Mouse (Mus musculus): ENCODE measurements at regions not wholly inside any gene's neighbourhood (a gene's known extent, or its start where the extent isn't known, plus 50 kb on each side); places are given as distances from the start of the nearest gene placed in this dataset.

DNA sequence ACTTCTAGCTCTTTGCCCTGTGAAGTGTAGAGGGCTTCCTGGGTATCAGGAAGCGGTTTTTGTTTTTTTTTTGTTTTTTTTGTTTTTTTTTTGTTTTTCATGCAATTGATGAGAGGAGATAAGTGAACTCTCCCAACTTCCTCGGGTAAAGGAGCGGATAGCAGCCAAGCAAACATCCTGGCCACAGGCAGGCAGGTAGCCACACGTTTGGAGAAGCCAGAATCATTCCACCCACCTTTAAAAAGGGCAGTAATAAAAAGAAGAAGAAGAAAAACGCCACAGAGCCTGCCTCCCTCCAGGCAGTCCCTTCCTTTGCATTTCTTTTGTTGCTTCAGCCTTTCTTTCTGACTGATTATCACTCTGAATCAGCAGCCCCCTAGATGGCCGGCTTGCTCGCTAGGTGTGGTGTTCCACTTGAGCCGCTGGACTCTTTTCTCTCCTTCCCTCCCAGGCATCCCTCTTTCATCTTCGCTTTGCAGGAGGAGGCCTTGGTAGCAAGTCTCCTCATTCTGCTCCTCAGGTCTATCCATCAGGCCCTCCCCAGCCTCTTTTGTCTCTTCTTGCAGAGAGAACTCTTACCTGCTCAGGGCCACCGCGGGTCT, 323.9 kb upstream of the Gm765 start:
- Histone ChIP-seq H3K4me3 (ENCODE audit: low read depth, low read length) (no peak overlapping the region), H3K27ac (ENCODE audit: low read depth, low read length) (no peak overlapping the region), H3K27me3 (ENCODE audit: control insufficient read depth, insufficient read depth, low read length) (no peaks in the 10 kb centered on the region), H3K4me1 (replicated peaks; ENCODE audit: control insufficient read depth, insufficient read depth, low read length) (peaks cover 3% of the 10 kb centered on the region; the same call in 1 of the 2 replicates), H3K9me3 (ENCODE audit: control insufficient read depth, low read length) (no peaks in the 10 kb centered on the region), H3K9ac (ENCODE audit: low read length) (no peak overlapping the region), H3K36me3 (ENCODE audit: control insufficient read depth, insufficient read depth, low read length) (no peaks in the 10 kb centered on the region), H3K4me2 (ENCODE audit: low read depth, low read length, severe bottlenecking) (peak overlapping the region; percentile 21; the same call in 1 of the 2 replicates)
- DNase-seq (ENCODE audit: low spot score) (no peak), ATAC-seq (replicated peaks; ENCODE audit: low FRiP score) (no peak)
- whole genome bisulfite sequencing: 12% methylated on average over 11 of the region's 11 CpGs

DNA sequence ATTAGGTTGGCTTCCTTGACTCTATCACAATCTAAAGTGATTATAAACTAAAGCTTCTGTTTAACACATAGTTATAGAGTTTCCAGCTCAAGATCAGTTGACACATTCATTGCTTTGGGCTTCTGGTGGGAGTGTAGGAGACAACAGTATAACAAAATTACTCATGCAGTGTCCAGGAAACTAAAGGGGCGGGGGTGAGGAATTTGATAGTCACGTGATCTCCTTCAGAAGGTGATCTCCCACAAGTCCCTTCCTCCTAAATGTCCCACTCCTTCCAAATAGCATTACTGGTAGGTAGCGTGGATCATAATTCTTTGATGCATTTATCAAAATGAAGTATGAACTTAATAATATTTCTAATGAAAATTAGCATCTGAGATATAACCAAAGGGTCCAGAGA, 309.3 kb upstream of the Gm765 start:
- no peak for ATAC-seq (replicated peaks; ENCODE audit: low FRiP score)
- H3K4me1 ChIP-seq (replicated peaks; ENCODE audit: control insufficient read depth, insufficient read depth, low read length): no peaks in the 10 kb centered on the region
- no peaks in the 10 kb centered on the region for H3K27me3 ChIP-seq (ENCODE audit: control insufficient read depth, insufficient read depth, low read length)
- H3K36me3 ChIP-seq (ENCODE audit: control insufficient read depth, insufficient read depth, low read length): no peaks in the 10 kb centered on the region
- 87% methylated on average over 3 of the region's 3 CpGs for WGBS
- H3K9me3 ChIP-seq (ENCODE audit: control insufficient read depth, low read length): no peaks in the 10 kb centered on the region
- no peak for DNase-seq (ENCODE audit: low spot score)
- H3K4me3 ChIP-seq (ENCODE audit: low read depth, low read length): no peak overlapping the region
- H3K27ac ChIP-seq (ENCODE audit: low read depth, low read length): no peak overlapping the region
- no peak overlapping the region for H3K4me2 ChIP-seq (ENCODE audit: low read depth, low read length, severe bottlenecking)
- H3K9ac ChIP-seq (ENCODE audit: low read length): no peak overlapping the region

DNA sequence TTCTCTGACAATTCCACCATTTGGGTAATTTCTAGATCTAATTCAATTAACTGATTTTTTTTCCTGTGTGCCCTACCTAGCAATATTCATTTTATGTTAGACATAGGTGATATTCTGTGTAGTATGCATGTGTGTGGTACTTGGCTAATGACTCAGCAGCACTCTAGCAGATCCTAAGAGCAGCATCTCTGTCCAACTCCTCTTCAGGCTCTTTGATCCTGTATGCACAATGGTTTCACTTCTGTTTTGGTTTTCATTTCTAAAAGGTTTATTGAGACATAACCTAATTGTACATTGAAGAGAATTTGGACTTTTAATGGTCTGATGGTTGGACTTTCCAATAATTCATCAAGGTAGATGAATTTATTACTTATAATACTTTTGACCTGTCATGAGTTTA, 308.8 kb upstream of the Gm765 start:
- Histone ChIP-seq H3K36me3 (ENCODE audit: control insufficient read depth, insufficient read depth, low read length) (no peaks in the 10 kb centered on the region), H3K9ac (ENCODE audit: low read length) (no peak overlapping the region), H3K9me3 (ENCODE audit: control insufficient read depth, low read length) (no peaks in the 10 kb centered on the region), H3K4me1 (replicated peaks; ENCODE audit: control insufficient read depth, insufficient read depth, low read length) (no peaks in the 10 kb centered on the region), H3K4me3 (ENCODE audit: low read depth, low read length) (no peak overlapping the region), H3K27ac (ENCODE audit: low read depth, low read length) (no peak overlapping the region), H3K27me3 (ENCODE audit: control insufficient read depth, insufficient read depth, low read length) (no peaks in the 10 kb centered on the region), H3K4me2 (ENCODE audit: low read depth, low read length, severe bottlenecking) (no peak overlapping the region)
- DNase-seq (ENCODE audit: low spot score) (no peak), ATAC-seq (replicated peaks; ENCODE audit: low FRiP score) (no peak)

DNA sequence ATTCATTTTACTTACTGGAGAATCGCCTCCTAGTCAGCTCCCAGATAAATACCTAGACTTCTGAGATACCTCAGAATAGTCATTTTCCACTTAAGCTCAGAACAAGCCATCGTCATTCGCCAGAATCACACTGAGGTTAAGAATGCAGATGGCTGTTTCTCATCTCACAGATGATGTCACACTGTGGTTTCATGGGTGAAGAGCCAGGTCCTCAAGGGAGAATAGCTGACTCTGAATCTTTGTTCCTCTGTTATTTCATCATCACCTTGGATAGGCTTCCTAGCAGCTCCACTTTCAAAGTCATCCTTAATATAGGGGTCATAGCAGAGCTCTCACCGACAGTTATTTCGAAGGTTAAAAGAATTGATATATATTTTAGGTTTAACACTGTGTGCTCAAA, 297.8 kb upstream of the Gm765 start:
- ATAC-seq (replicated peaks; ENCODE audit: low FRiP score) (no peak), DNase-seq (ENCODE audit: low spot score) (no peak)
- no peak overlapping the region for H3K4me3 ChIP-seq (ENCODE audit: low read depth, low read length)
- no peaks in the 10 kb centered on the region for H3K4me1 ChIP-seq (replicated peaks; ENCODE audit: control insufficient read depth, insufficient read depth, low read length)
- no peak overlapping the region for H3K9ac ChIP-seq (ENCODE audit: low read length)
- H3K36me3 ChIP-seq (ENCODE audit: control insufficient read depth, insufficient read depth, low read length): no peaks in the 10 kb centered on the region
- no peak overlapping the region for H3K27ac ChIP-seq (ENCODE audit: low read depth, low read length)
- H3K4me2 ChIP-seq (ENCODE audit: low read depth, low read length, severe bottlenecking): no peak overlapping the region
- H3K9me3 ChIP-seq (ENCODE audit: control insufficient read depth, low read length): no peaks in the 10 kb centered on the region
- no peaks in the 10 kb centered on the region for H3K27me3 ChIP-seq (ENCODE audit: control insufficient read depth, insufficient read depth, low read length)
- 93% methylated on average over 5 of the region's 5 CpGs for WGBS

DNA sequence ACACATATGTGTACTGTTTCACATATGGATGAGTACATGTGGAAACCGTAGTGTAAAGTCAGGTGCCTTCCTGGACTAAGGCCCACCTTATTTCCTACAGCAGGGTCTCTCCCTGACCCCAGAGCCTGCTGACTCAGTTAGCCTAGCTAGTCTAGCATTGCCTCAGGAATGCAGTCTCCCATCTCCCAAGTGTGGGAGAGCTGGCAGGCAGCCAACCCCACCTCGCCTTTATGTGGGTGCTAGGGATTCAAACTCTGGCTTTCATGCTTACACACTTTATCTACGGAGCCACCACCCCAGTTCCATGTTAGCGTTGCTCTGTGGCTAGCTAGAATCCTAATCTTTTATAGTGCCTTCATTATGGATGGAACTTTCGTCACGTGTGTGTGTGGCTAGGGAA, 293.3 kb upstream of the Gm765 start:
- H3K4me2 ChIP-seq (ENCODE audit: low read depth, low read length, severe bottlenecking): no peak overlapping the region
- ATAC-seq (replicated peaks; ENCODE audit: low FRiP score) (no peak), DNase-seq (ENCODE audit: low spot score) (no peak)
- H3K4me3 ChIP-seq (ENCODE audit: low read depth, low read length): no peak overlapping the region
- no peaks in the 10 kb centered on the region for H3K36me3 ChIP-seq (ENCODE audit: control insufficient read depth, insufficient read depth, low read length)
- no peak overlapping the region for H3K27ac ChIP-seq (ENCODE audit: low read depth, low read length)
- H3K27me3 ChIP-seq (ENCODE audit: control insufficient read depth, insufficient read depth, low read length): no peaks in the 10 kb centered on the region
- WGBS: 94% methylated on average over 6 of the region's 6 CpGs
- H3K9ac ChIP-seq (ENCODE audit: low read length): no peak overlapping the region
- H3K9me3 ChIP-seq (ENCODE audit: control insufficient read depth, low read length): no peaks in the 10 kb centered on the region
- H3K4me1 ChIP-seq (replicated peaks; ENCODE audit: control insufficient read depth, insufficient read depth, low read length): no peaks in the 10 kb centered on the region

DNA sequence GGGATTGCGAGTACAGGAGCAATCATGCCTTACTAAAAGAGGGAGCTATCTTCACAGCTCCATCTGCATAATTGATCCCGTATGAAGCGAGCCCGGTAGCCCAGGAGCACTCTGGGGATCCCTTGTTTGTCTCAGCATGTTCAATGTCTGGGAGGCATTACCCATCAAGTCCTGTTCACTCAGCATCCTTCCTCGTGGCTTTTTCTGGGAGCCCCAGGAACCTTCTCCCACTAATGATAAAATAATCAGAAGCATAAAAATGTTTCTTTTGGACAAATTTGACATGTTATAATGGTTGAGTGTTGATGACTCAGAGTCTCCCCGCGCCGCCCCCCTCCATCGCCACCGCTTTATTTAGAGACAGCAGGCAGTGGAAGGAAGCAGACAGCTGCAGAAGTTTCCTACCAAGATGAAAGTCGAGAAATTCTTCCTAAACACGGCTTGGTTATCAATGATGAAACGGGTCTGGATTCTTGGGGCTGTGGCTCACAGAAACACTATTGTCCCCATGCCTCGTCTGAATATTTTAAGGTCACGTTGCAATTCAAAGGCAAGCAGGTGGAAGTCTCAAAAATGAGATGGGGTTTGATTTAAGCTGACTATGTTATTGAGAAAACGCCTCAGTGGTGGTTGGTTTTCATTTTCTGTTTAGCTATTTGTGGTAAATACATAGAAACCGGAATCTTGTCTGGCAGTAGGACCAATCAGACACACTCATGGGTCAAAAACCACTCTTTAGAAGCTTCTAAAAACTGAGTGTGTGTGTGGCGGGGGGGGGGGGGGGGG, 289.9 kb upstream of the Gm765 start:
- Histone ChIP-seq H3K4me2 (ENCODE audit: low read depth, low read length, severe bottlenecking) (no peak overlapping the region), H3K9ac (ENCODE audit: low read length) (no peak overlapping the region), H3K9me3 (ENCODE audit: control insufficient read depth, low read length) (no peaks in the 10 kb centered on the region), H3K36me3 (ENCODE audit: control insufficient read depth, insufficient read depth, low read length) (no peaks in the 10 kb centered on the region), H3K27me3 (ENCODE audit: control insufficient read depth, insufficient read depth, low read length) (no peaks in the 10 kb centered on the region), H3K4me1 (replicated peaks; ENCODE audit: control insufficient read depth, insufficient read depth, low read length) (no peaks in the 10 kb centered on the region), H3K4me3 (ENCODE audit: low read depth, low read length) (no peak overlapping the region), H3K27ac (ENCODE audit: low read depth, low read length) (no peak overlapping the region)
- ATAC-seq (replicated peaks; ENCODE audit: low FRiP score) (no peak), DNase-seq (ENCODE audit: low spot score) (no peak)
- WGBS: 54% methylated on average over 18 of the region's 18 CpGs

DNA sequence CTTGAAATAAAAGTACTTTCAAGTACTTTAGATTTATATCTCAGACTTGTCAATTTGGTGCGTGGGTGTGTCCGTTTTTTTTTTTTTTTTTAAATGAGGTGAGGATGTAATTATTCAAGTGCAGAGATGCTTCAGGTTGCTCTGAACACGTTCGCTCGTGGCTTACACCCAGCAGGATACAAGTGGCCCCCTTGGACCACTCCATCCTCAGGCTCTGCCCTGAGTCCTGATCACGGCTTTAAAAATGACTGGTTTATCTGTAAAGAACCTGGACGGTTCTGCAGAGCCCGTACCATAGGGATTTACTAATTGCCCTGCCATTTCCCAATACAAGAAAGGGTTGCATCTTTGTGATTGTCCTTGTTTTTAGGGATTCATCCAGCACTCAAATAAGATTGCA, 288.7 kb upstream of the Gm765 start:
- WGBS: 80% methylated on average over 8 of the region's 8 CpGs
- no peaks in the 10 kb centered on the region for H3K9me3 ChIP-seq (ENCODE audit: control insufficient read depth, low read length)
- DNase-seq (ENCODE audit: low spot score) (no peak), ATAC-seq (replicated peaks; ENCODE audit: low FRiP score) (no peak)
- no peak overlapping the region for H3K4me3 ChIP-seq (ENCODE audit: low read depth, low read length)
- H3K4me2 ChIP-seq (ENCODE audit: low read depth, low read length, severe bottlenecking): no peak overlapping the region
- H3K27ac ChIP-seq (ENCODE audit: low read depth, low read length): no peak overlapping the region
- no peak overlapping the region for H3K9ac ChIP-seq (ENCODE audit: low read length)
- no peaks in the 10 kb centered on the region for H3K27me3 ChIP-seq (ENCODE audit: control insufficient read depth, insufficient read depth, low read length)
- H3K4me1 ChIP-seq (replicated peaks; ENCODE audit: control insufficient read depth, insufficient read depth, low read length): no peaks in the 10 kb centered on the region
- H3K36me3 ChIP-seq (ENCODE audit: control insufficient read depth, insufficient read depth, low read length): no peaks in the 10 kb centered on the region

DNA sequence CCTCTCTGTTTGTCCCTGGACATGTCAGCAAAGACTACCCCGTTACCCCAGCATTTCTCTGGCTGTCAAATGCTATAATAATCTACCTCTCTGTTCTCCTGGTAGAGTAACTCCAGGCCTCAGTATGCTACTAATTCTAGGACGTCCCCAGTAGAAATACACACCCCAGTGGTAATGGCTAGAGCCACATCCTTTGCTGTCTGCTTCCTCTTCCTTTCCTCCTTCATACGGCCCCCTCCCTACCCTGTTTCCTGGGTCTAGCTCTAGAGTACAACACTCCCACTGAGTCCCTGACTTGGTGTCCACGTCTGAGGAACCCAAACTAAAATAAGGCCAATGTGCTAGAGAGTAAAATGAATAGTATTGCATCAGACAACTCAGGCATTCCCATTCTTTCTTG, 287.1 kb upstream of the Gm765 start:
- ATAC-seq (replicated peaks; ENCODE audit: low FRiP score): no peak
- WGBS: 76% methylated on average over 4 of the region's 4 CpGs
- H3K9ac ChIP-seq (ENCODE audit: low read length): no peak overlapping the region

DNA sequence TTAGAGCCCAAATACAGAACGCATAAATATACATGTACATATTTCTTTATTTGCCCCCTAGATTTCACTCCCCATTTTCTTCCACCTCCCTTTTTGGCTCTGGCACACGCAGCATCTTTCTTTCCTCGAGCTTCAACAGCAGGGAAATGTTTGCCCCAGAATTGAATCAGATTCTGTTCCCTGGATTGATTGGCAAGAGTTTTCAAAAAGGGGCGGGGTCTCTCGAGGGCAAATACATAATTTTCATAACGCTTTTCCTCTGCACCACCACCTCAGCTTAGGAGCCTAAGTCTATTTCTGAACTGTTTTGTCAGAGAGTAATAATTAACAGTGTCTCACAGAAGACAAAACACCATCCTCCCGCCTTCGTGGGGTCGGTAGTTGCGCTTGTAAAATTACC, 283.9 kb upstream of the Gm765 start:
- DNase-seq (ENCODE audit: low spot score): no peak
- H3K4me3 ChIP-seq (ENCODE audit: low read depth, low read length): no peak overlapping the region
- WGBS: 85% methylated on average over 10 of the region's 10 CpGs

More for the DNA sequence above, 287.1 kb upstream of the Gm765 start:
- H3K27ac ChIP-seq (ENCODE audit: low read depth, low read length): no peak overlapping the region
- no peak overlapping the region for H3K4me3 ChIP-seq (ENCODE audit: low read depth, low read length)
- no peaks in the 10 kb centered on the region for H3K9me3 ChIP-seq (ENCODE audit: control insufficient read depth, low read length)
- no peak for DNase-seq (ENCODE audit: low spot score)
- H3K36me3 ChIP-seq (ENCODE audit: control insufficient read depth, insufficient read depth, low read length): no peaks in the 10 kb centered on the region
- H3K27me3 ChIP-seq (ENCODE audit: control insufficient read depth, insufficient read depth, low read length): no peaks in the 10 kb centered on the region
- H3K4me1 ChIP-seq (replicated peaks; ENCODE audit: control insufficient read depth, insufficient read depth, low read length): no peaks in the 10 kb centered on the region
- H3K4me2 ChIP-seq (ENCODE audit: low read depth, low read length, severe bottlenecking): no peak overlapping the region

More for the DNA sequence above, 283.9 kb upstream of the Gm765 start:
- no peak overlapping the region for H3K4me2 ChIP-seq (ENCODE audit: low read depth, low read length, severe bottlenecking)
- no peaks in the 10 kb centered on the region for H3K27me3 ChIP-seq (ENCODE audit: control insufficient read depth, insufficient read depth, low read length)
- no peak overlapping the region for H3K9ac ChIP-seq (ENCODE audit: low read length)
- H3K9me3 ChIP-seq (ENCODE audit: control insufficient read depth, low read length): no peaks in the 10 kb centered on the region
- no peak for ATAC-seq (replicated peaks; ENCODE audit: low FRiP score)
- no peaks in the 10 kb centered on the region for H3K36me3 ChIP-seq (ENCODE audit: control insufficient read depth, insufficient read depth, low read length)
- H3K4me1 ChIP-seq (replicated peaks; ENCODE audit: control insufficient read depth, insufficient read depth, low read length): no peaks in the 10 kb centered on the region
- H3K27ac ChIP-seq (ENCODE audit: low read depth, low read length): no peak overlapping the region

Data from forebrain, embryonic 11.5 days (tissue).